Mouse (Mus musculus) forebrain, embryonic 14.5 days (tissue): ENCODE results near the gene Rfx3. TPM values are rescaled to one million over a fixed set of nuclear protein-coding genes. Genes with fewer than 3 reads are reported as not detected.

Source experiments
- ATAC-seq: fragments of 200-750 bp; cut with Nextera tagmentation; 2 replicates; pipeline ENCODE4 v1.8.0; 2017; ENCODE audit warnings: mild to moderate bottlenecking, moderate library complexity
- DNase-seq: peaks from one replicate; pipeline ENCODE4 v3.0.0-alpha.2; 2015; ENCODE audit warnings: low spot score
- H3K27ac ChIP-seq: fragments of 300-500 bp; sonication (generic); 2 replicates; pipeline ENCODE4 v1.5.1; 2014; ENCODE audit warnings: low read depth, mild to moderate bottlenecking, control low read depth, low read length, moderate library complexity
- H3K27me3 ChIP-seq: fragments of 300-500 bp; sonication (generic); replicated peaks from 2 replicates; pipeline ENCODE4 v1.6.1; 2014; ENCODE audit warnings: low read length, control low read depth, mixed read lengths; ENCODE audit not compliant: control insufficient read depth, insufficient read depth
- H3K36me3 ChIP-seq: fragments of 300-500 bp; sonication (generic); 2 replicates; pipeline ENCODE4 v1.6.1; 2014; ENCODE audit warnings: low read length, control low read depth; ENCODE audit not compliant: control insufficient read depth, insufficient read depth
- H3K4me1 ChIP-seq: fragments of 300-500 bp; sonication (generic); 2 replicates; pipeline ENCODE4 v1.6.1; 2014; ENCODE audit warnings: antibody characterized with exemption, low read length, control low read depth; ENCODE audit not compliant: control insufficient read depth, insufficient read depth
- H3K4me2 ChIP-seq: fragments of 300-500 bp; sonication (generic); 2 replicates; pipeline ENCODE4 v1.6.1; 2014; ENCODE audit warnings: mild to moderate bottlenecking, control low read depth, low read length
- H3K4me3 ChIP-seq: fragments of 300-500 bp; sonication (generic); 2 replicates; pipeline ENCODE4 v1.5.1; 2014; ENCODE audit warnings: low read depth, low read length, control low read depth
- H3K9ac ChIP-seq: fragments of 300-500 bp; sonication (generic); 2 replicates; pipeline ENCODE4 v1.6.1; 2014; ENCODE audit warnings: mild to moderate bottlenecking, low read length, control low read depth, moderate library complexity
- H3K9me3 ChIP-seq: fragments of 300-500 bp; sonication (generic); replicated peaks from 2 replicates; pipeline ENCODE4 v1.6.1; 2016; ENCODE audit warnings: low read length, control low read depth, mixed read lengths; ENCODE audit not compliant: control insufficient read depth
- WGBS: fragments of 180-500 bp; shearing (Covaris S2); extraction: QIAGEN DNeasy Blood & Tissue Kit; methylation state at CpG from one replicate; pipeline ENCODE4 v1.1.7; 2014; 5-methylcytosine and 5-hydroxymethylcytosine counted together
- polyA plus RNA-seq: library from polyadenylated mRNA; unstranded; fragments of >200 nt; fragmentation: Nextera tagmentation; extraction: Ambion mirVana; gene quantifications from 2 replicates; pipeline ENCODE4 v1.2.1, GENCODE M21; 2014

Rfx3 gene
- polyA plus RNA-seq, 1 experiment from 2014 or later, result 25.1 TPM

DNA sequence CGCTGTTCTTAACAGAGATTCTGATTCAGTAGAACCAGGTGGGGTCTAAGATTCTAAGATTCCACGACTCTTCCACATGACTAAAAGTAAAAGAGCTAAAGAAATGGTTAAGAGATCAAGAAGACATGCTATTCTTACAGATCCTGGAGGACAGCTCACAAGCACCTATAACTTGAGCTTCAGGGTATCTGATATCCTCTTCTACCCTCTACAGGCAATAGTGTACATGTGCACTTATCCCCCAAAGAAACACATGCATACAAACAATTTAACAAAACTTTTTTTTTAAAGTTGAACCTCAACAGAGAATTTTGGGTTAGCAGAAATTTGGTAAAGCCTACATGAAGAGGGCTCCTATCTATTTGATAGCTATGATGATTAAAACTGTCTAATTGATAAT lies 79.8 kb downstream of the Rfx3 start:
- H3K9ac ChIP-seq, result no peak overlapping the region
- no peak for ATAC-seq
- H3K9me3 ChIP-seq, result no peaks in the 10 kb centered on the region

DNA sequence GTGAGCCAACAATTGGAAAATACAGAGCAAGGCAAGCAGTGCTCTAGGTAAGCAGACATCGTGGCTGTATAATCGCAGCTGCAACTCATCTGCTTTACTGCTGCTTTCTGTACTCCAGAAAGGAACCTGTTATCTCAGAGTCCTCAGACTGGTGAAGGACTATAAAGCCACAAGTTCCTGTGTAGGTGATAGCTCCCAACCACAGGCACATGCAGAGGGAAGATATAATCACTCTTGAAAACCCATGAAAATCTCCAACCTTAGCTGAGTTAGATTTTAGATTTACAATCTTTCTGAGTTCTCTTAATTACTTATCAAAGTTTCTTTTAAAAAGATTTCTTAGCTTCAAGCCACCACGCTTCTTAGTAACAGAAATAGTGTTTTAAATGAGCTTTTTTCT lies 84.6 kb downstream of the Rfx3 start:
- no peaks in the 10 kb centered on the region for H3K36me3 ChIP-seq
- no peaks in the 10 kb centered on the region for H3K4me1 ChIP-seq
- no peak overlapping the region for H3K4me3 ChIP-seq
- no peak overlapping the region for H3K4me2 ChIP-seq
- H3K9ac ChIP-seq, result no peak overlapping the region
- WGBS, result 93% methylated on average over 3 of the region's 3 CpGs
- DNase-seq, result no peak
- H3K9me3 ChIP-seq, result no peaks in the 10 kb centered on the region
- ATAC-seq, result no peak
- H3K27ac ChIP-seq, result no peak overlapping the region
- H3K27me3 ChIP-seq, result no peaks in the 10 kb centered on the region

More for the DNA sequence above, 79.8 kb downstream of the Rfx3 start:
- Histone ChIP-seq H3K4me1 (no peaks in the 10 kb centered on the region), H3K27me3 (no peaks in the 10 kb centered on the region), H3K27ac (no peak overlapping the region), H3K4me2 (no peak overlapping the region), H3K36me3 (no peaks in the 10 kb centered on the region), H3K4me3 (no peak overlapping the region)
- no peak for DNase-seq
- 96% methylated on average over 2 of the region's 2 CpGs for WGBS

DNA sequence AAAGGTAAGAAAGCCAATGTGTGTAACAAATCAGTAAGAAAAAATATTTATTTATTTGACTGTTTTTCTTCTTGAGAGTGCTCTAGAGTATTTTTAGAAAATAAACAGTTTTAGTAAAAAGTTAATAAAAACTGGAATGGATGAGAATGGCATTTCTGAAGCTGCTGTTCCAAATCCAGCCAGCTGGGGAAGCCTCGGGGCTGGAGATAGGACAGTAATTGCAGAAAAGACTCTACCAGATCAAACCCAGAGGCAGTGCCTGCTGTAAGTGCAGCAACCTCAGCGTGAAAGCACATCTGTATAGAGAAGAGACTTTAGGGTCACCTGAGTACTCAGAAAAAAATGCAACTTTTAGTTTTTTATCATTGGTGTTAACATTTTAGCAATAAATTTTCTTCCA lies 91.9 kb downstream of the Rfx3 start:
- no peak overlapping the region for H3K4me3 ChIP-seq
- H3K27ac ChIP-seq, result no peak overlapping the region
- no peak overlapping the region for H3K4me2 ChIP-seq
- DNase-seq (peak; percentile 10), ATAC-seq (no peak)
- H3K27me3 ChIP-seq, result no peaks in the 10 kb centered on the region
- H3K36me3 ChIP-seq, result no peaks in the 10 kb centered on the region
- 51% methylated on average over 2 of the region's 2 CpGs for WGBS
- H3K9me3 ChIP-seq, result no peaks in the 10 kb centered on the region
- no peak overlapping the region for H3K9ac ChIP-seq
- peaks cover 5% of the 10 kb centered on the region; the same call in 1 of the 2 replicates for H3K4me1 ChIP-seq

DNA sequence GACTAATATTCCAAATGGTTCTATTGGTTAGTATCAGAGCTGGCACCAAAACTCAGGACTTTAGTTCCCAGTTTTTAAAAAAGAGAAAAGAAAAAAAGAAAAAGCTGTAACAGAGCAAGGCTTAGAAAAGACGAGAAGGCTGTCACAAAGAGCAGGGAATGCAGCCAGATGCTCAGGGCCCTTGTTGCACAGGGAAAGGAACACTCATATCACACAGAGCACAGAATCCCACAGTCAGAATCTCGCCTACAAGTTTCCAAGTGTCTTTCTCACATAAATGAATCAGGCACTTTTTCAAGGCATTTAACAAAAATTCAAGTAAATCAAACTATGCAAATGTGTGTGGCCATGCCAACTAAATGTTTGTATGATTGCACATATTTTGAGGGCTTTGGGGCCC lies 94.5 kb downstream of the Rfx3 start:
- H3K27me3 ChIP-seq, result no peaks in the 10 kb centered on the region
- no peaks in the 10 kb centered on the region for H3K36me3 ChIP-seq
- DNase-seq, result peak; percentile 46
- no peak overlapping the region for H3K9ac ChIP-seq
- H3K9me3 ChIP-seq, result no peaks in the 10 kb centered on the region
- ATAC-seq, result no peak
- 30% methylated on average over 2 of the region's 2 CpGs for WGBS
- H3K4me2 ChIP-seq, result no peak overlapping the region
- peaks cover 5% of the 10 kb centered on the region; the same call in 1 of the 2 replicates for H3K4me1 ChIP-seq
- H3K27ac ChIP-seq, result no peak overlapping the region
- no peak overlapping the region for H3K4me3 ChIP-seq

DNA sequence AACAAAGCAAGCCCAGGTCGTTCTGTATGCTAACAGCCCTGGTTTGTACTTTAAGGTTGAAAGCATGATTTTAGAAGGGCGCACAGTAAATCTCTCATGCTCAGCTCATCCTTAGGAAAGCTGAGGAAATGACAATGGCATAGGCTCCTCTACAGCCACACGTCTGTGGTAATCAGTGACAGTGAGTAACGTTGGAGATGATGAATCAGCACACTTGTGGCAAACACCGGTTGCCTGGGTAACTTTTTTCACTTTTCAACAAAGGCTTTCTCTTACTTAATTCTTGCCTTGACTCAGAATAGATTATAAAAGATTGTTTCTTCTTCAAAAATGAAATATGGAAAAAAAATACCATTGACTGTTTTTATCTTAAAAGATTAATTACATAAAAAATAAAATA lies 104.0 kb downstream of the Rfx3 start:
- Histone ChIP-seq H3K36me3 (no peaks in the 10 kb centered on the region), H3K4me2 (no peak overlapping the region), H3K9me3 (no peaks in the 10 kb centered on the region), H3K9ac (no peak overlapping the region), H3K27ac (no peak overlapping the region), H3K4me1 (peaks cover 13% of the 10 kb centered on the region), H3K4me3 (no peak overlapping the region), H3K27me3 (no peaks in the 10 kb centered on the region)
- ATAC-seq (no peak), DNase-seq (no peak)
- 65% methylated on average over 5 of the region's 5 CpGs for WGBS

DNA sequence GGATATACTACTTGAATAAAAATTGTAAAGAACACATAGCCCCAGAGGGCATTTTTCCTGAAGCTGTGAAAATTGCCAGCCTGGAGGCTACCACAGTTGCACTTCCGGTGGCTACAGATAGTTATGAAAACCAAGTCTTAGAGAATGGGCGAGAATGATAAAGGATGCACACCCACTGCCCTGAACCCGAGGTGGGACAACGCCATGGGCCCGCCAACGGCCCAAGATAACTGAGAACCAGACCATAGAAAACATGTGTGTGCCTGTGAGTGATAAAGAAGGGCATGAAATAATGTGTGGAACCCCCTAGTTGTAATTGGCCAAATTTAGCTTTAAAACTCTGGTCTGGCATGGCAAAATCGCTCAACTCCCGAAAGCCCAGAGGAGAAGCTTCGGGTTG lies 105.0 kb downstream of the Rfx3 start:
- Histone ChIP-seq H3K4me2 (no peak overlapping the region), H3K27me3 (no peaks in the 10 kb centered on the region), H3K4me1 (peaks cover 13% of the 10 kb centered on the region), H3K27ac (no peak overlapping the region), H3K4me3 (no peak overlapping the region), H3K9me3 (no peaks in the 10 kb centered on the region), H3K36me3 (no peaks in the 10 kb centered on the region), H3K9ac (no peak overlapping the region)
- ATAC-seq, result no peak
- WGBS, result 88% methylated on average over 9 of the region's 9 CpGs
- DNase-seq, result no peak

DNA sequence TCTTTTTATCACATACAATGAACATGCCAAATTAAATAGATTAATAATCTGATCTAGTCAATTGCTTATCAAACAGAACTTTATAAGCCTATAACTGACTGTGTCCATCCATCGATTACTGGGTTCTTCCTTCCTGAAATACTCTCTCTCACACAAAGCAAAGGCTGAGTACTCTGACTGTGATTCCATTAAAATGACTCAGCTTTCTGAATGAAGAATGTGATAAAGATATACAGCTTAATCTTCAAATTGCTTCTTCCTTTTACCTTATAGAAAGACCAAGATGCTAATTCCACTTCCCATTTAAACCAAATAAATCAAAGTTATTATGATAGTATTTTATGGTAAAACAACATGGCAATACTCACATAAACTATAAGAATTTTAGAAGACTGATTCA lies 105.8 kb downstream of the Rfx3 start:
- no peak overlapping the region for H3K9ac ChIP-seq
- no peaks in the 10 kb centered on the region for H3K27me3 ChIP-seq
- no peak overlapping the region for H3K4me2 ChIP-seq
- H3K9me3 ChIP-seq, result no peaks in the 10 kb centered on the region
- peak overlapping the region; percentile 3; the same call in 1 of the 2 replicates for H3K27ac ChIP-seq
- no peaks in the 10 kb centered on the region for H3K36me3 ChIP-seq
- WGBS, result 14% methylated on average over 1 of the region's 1 CpGs
- no peak for ATAC-seq
- H3K4me3 ChIP-seq, result no peak overlapping the region
- H3K4me1 ChIP-seq, result peaks cover 13% of the 10 kb centered on the region
- DNase-seq, result no peak

DNA sequence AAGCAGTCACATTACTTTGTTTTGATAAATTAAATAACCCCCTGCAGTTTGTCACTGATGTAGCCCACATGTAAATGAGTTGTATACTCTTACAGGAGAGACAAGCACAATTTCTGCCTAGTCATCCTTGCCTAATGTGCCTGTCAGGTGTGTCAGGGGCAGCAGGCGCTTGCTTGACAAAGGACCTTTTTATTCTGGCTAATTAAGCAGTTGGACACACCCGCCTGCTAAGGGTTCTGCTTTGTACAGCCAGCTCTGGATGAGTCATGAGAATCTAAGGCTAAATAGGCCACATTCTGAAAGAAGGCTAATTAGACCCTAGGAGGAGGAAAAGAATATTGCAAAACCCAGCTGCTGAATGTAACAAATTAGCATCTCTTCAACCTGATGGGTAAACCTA lies 106.3 kb downstream of the Rfx3 start:
- H3K9me3 ChIP-seq, result no peaks in the 10 kb centered on the region

DNA sequence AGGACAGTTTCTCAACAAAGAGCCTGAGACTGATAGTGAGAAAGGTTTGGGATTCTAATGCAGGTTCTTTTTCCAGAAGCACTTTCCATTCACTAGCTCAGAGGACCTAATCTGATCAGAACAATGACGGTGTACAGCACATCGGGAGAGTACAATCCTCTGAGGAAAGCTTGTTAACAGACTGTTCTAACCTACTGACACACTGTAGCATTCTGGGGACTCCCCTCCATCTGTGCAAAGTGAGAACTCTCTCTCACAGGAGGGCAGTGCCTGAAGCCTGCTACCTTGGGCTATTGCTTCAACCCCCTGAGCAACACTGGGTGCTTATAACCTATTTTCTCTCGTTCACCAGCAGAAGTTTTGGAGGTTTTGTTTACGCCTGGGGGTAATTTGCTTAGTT lies 106.8 kb downstream of the Rfx3 start:
- H3K9ac ChIP-seq, result no peak overlapping the region
- ATAC-seq (peak; percentile 84), DNase-seq (peak; percentile 74)
- H3K27ac ChIP-seq, result no peak overlapping the region; the same call in 1 of the 2 replicates
- peaks cover 13% of the 10 kb centered on the region for H3K4me1 ChIP-seq
- H3K4me3 ChIP-seq, result no peak overlapping the region
- no peaks in the 10 kb centered on the region for H3K36me3 ChIP-seq
- no peak overlapping the region for H3K4me2 ChIP-seq
- no peaks in the 10 kb centered on the region for H3K9me3 ChIP-seq
- 5% methylated on average over 4 of the region's 4 CpGs for WGBS
- H3K27me3 ChIP-seq, result no peaks in the 10 kb centered on the region

More for the DNA sequence above, 106.3 kb downstream of the Rfx3 start:
- no peak overlapping the region for H3K9ac ChIP-seq
- H3K36me3 ChIP-seq, result no peaks in the 10 kb centered on the region
- H3K4me1 ChIP-seq, result peaks cover 13% of the 10 kb centered on the region
- H3K27me3 ChIP-seq, result no peaks in the 10 kb centered on the region
- ATAC-seq (peak; percentile 97), DNase-seq (peak; percentile 94)
- H3K27ac ChIP-seq, result peak overlapping the region; percentile 3; the same call in 1 of the 2 replicates
- no peak overlapping the region for H3K4me3 ChIP-seq
- H3K4me2 ChIP-seq, result no peak overlapping the region
- 8% methylated on average over 2 of the region's 2 CpGs for WGBS
